Mouse (Mus musculus) cortical plate, adult 2 months (tissue): ENCODE measurements around the gene Pax5.

Experiments
- CTCF ChIP-seq: fragments of 200-500 bp; IDR thresholded peaks from 2 replicates; pipeline ENCODE4 v1.5.1; 2011; ENCODE audit warnings: mild to moderate bottlenecking, control low read depth, low read length; ENCODE audit not compliant: insufficient read depth; ENCODE audit errors: extremely low read depth
- POLR2A ChIP-seq: fragments of 200-500 bp; IDR thresholded peaks from 2 replicates; pipeline ENCODE4 v1.6.1; 2011; ENCODE audit warnings: mild to moderate bottlenecking, low read length, control low read depth; ENCODE audit not compliant: insufficient read depth; ENCODE audit errors: extremely low read depth

- no peak for TF ChIP-seq CTCF
- TF ChIP-seq POLR2A: no peak
These were observed 15.9 kb downstream of the Pax5 start for GRCm38 (mm10) chr4:44694369-44694768.
